Mouse (Mus musculus): Measurements from ENCODE around the gene Fry.

- TF ChIP-seq POLR2A (IDR thresholded peaks at IDR 0.05; ENCODE audit: insufficient read length, low read depth) (no peak), POLR2AphosphoS2 (IDR thresholded peaks at IDR 0.05; ENCODE audit: insufficient read length, low read depth) (no peak), CEBPB (IDR thresholded peaks at IDR 0.05; ENCODE audit: insufficient read depth, poor library complexity, severe bottlenecking) (no peak), MAX (IDR thresholded peaks at IDR 0.05; ENCODE audit: low read depth) (no peak), E2F4 (IDR thresholded peaks at IDR 0.05; ENCODE audit: insufficient read depth) (no peak), TCF3 (IDR thresholded peaks at IDR 0.05; ENCODE audit: insufficient read length, low read depth) (no peak), USF1 (IDR thresholded peaks at IDR 0.05; ENCODE audit: low read depth) (no peak), TCF12 (IDR thresholded peaks at IDR 0.05; ENCODE audit: insufficient read depth, poor library complexity, severe bottlenecking) (no peak), SRF (IDR thresholded peaks at IDR 0.05; ENCODE audit: control insufficient read depth, insufficient read length, low read depth) (no peak), MYOD1 (IDR thresholded peaks at IDR 0.05; ENCODE audit: control insufficient read depth in 1 of 3, insufficient read length in 2 of 3, low read depth in 2 of 3) (no peak)
Observed at GRCm38 (mm10) chr5:150295096-150295495, 176.7 kb downstream of the Fry start.
